12 mouse cellular contexts compared by ENCODE assay signal in the genomic region with DNA sequence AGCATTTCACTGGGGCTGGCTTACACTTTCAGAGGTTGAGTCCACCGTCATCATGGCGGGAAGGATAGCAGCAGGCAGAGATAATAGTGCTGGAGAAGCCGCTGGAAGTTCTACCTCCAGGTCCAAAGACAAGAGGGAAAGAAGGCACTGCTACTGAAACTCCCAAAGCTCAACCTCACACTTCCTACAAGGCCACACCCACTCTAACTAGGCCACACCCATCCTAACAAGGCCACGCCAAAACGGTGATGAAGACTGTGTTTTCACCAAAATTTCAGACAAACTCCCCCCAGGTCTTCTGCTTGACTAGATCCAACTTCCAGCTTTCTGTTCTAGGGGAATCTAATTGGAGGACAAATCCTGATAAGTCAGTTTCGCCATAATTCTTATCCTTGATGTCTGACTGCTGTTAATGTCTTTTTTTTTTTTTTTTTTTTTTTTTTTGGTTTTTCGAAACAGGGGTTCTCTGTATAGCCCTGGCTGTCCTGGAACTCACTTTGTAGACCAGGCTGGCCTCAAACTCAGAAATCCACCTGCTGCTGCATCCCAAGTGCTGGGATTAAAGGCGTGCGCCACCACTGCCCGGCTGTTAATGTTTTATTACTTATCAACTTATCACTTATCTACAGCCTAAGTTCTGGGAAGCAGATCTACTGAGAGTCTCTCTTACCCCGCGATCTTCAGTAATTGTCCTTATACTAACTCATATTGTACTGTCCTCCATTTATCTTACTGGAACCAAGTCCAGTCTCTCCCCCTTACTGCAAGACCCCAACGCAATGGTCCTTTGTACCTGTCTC. TPM values are rescaled to one million over a fixed set of nuclear protein-coding genes. Genes with fewer than 3 reads are reported as not detected.
DNase-seq lines count a peak whose midpoint lies in the region; ATAC-seq and TF ChIP-seq lines count a peak whose summit lies in the region.
"Had no signal": no experiment of that assay in that cellular context is flagged by ENCODE, and none has a peak within 500 bp of the region (broad histone marks: within the 10 kb centered on the region; RNA-seq: fewer than 3 reads in every experiment).

No protein-coding gene starts in this region.

- no peak for ATAC-seq in CD4-positive, CD25-positive, alpha-beta regulatory T cell, adult 4 months
- no peak for ATAC-seq in kidney, embryonic 16.5 days (ENCODE audit: low FRiP score, low TSS enrichment)
- 0 out of 2 replicates have a peak, but pooled peaks have one; percentile 3 for ATAC-seq in forebrain, embryonic 15.5 days (replicated peaks)
- no peak for ATAC-seq in erythroid progenitor cell, adult 5-6 weeks (replicated peaks; ENCODE audit: low FRiP score, poor library complexity, severe bottlenecking)

- 66% methylated on average over 12 of the region's 13 CpGs for WGBS in kidney, embryonic 16.5 days
- WGBS in forebrain, embryonic 15.5 days: 78% methylated on average over 13 of the region's 13 CpGs

- intact Hi-C loops in gastrocnemius, postnatal 36 days (cut with DNase I): loop anchor here (2.0 kb wide), 1 partner anchor 250 kb away; no protein-coding TSS in a partner anchor

- no peak overlapping the region for H3K9ac ChIP-seq in kidney, embryonic 16.5 days (replicated peaks; ENCODE audit: low read length)
- no peak overlapping the region for H3K9ac ChIP-seq in forebrain, embryonic 15.5 days (replicated peaks)

- peak overlapping the region; percentile 69; the same call in 1 of the 2 replicates for H3K4me3 ChIP-seq in kidney, embryonic 16.5 days (ENCODE audit: low read length)
- peak overlapping the region; percentile 93; the same call in 1 of the 2 replicates for H3K4me3 ChIP-seq in forebrain, embryonic 15.5 days
- peak overlapping the region; percentile 86 for H3K4me3 ChIP-seq in myocyte

- H3K4me2 ChIP-seq in kidney, embryonic 16.5 days (replicated peaks; ENCODE audit: low read depth, low read length): no peak overlapping the region
- no peak overlapping the region for H3K4me2 ChIP-seq in forebrain, embryonic 15.5 days (replicated peaks)
- H3K4me2 ChIP-seq in myocyte (ENCODE audit: low read depth): no peak overlapping the region

- H3ac ChIP-seq in myocyte (ENCODE audit: control insufficient read depth, insufficient read length): no peak overlapping the region

- H3K79me2 ChIP-seq in myocyte (ENCODE audit: control insufficient read depth, insufficient read depth): peaks cover 7% of the 10 kb centered on the region

- H3K9me3 ChIP-seq in kidney, embryonic 16.5 days (ENCODE audit: low read length): no peaks in the 10 kb centered on the region
- no peaks in the 10 kb centered on the region for H3K9me3 ChIP-seq in forebrain, embryonic 15.5 days

- H3K4me1 ChIP-seq in kidney, embryonic 16.5 days (ENCODE audit: insufficient read depth, low read length): peaks cover 16% of the 10 kb centered on the region
- peaks cover 11% of the 10 kb centered on the region for H3K4me1 ChIP-seq in forebrain, embryonic 15.5 days

- H3K36me3 ChIP-seq in kidney, embryonic 16.5 days (ENCODE audit: insufficient read depth, low read length): peaks cover 21% of the 10 kb centered on the region
- peaks cover 19% of the 10 kb centered on the region for H3K36me3 ChIP-seq in forebrain, embryonic 15.5 days
- peaks cover 6% of the 10 kb centered on the region for H3K36me3 ChIP-seq in myocyte (ENCODE audit: control insufficient read depth, insufficient read depth)

- DNase-seq in CD4-positive, CD25-positive, alpha-beta regulatory T cell, adult 2 months (ENCODE audit: low read depth, low spot score): peak; percentile 38
- DNase-seq in kidney, postnatal 25 days: no peak
- DNase-seq in gastrocnemius, postnatal 36 days: no peak

- H3K27me3 ChIP-seq in kidney, embryonic 16.5 days (ENCODE audit: insufficient read depth, low read length): no peaks in the 10 kb centered on the region
- H3K27me3 ChIP-seq in forebrain, embryonic 15.5 days: no peaks in the 10 kb centered on the region
- no peaks in the 10 kb centered on the region for H3K27me3 ChIP-seq in myocyte (ENCODE audit: control insufficient read depth, insufficient read depth, insufficient read length)

- TF ChIP-seq POLR2A in myocyte (IDR thresholded peaks at IDR 0.05; ENCODE audit: insufficient read length, low read depth): no peak

- no peak overlapping the region for H3K27ac ChIP-seq in kidney, embryonic 16.5 days (ENCODE audit: low read length)
- H3K27ac ChIP-seq in forebrain, embryonic 15.5 days (replicated peaks): no peak overlapping the region

TF ChIP-seq in myocyte, 11 proteins besides CTCF, POLR2A, EP300 and RAD21:
- no peak for TF ChIP-seq MYOD1 (IDR thresholded peaks at IDR 0.05; ENCODE audit: control insufficient read depth in 1 of 3, insufficient read length in 2 of 3, low read depth in 2 of 3)
- TF ChIP-seq MAX (IDR thresholded peaks at IDR 0.05; ENCODE audit: low read depth): no peak
- no peak for TF ChIP-seq SRF (IDR thresholded peaks at IDR 0.05; ENCODE audit: control insufficient read depth, insufficient read length, low read depth)
- TF ChIP-seq MYOG (IDR thresholded peaks at IDR 0.05; ENCODE audit: control insufficient read depth in 1 of 3, insufficient read depth in 1 of 3, insufficient read length in 2 of 3, low read depth in 2 of 3): no peak
- TF ChIP-seq USF1 (IDR thresholded peaks at IDR 0.05; ENCODE audit: low read depth): no peak
- TF ChIP-seq POLR2AphosphoS2 (IDR thresholded peaks at IDR 0.05; ENCODE audit: insufficient read length, low read depth): no peak

RNA-seq across cellular contexts. Expression of a gene that starts 0.7 kb away (rescaled TPM):
- polyA plus RNA-seq in CD4-positive, CD25-positive, alpha-beta regulatory T cell, adult 4 months (2017; shearing (Covaris generic)): 10 to 100 TPM in 1 of 2 experiments, 1 to 10 TPM in 1; 4.7 to 15.8 TPM
- polyA plus RNA-seq in kidney, embryonic 16.5 days (2015; fragmentation: Nextera tagmentation; extraction: Ambion mirVana): 14.5 and 16.9 TPM in 2 replicates
- 18.3 and 19.7 TPM in 2 replicates for polyA plus RNA-seq in forebrain, embryonic 15.5 days (2015; fragmentation: Nextera tagmentation; extraction: Ambion mirVana)
- polyA plus RNA-seq in myocyte (2012; fragmentation: generic; extraction: Trizol): 23.2 TPM
- 6.1 and 15.1 TPM in 2 replicates for total RNA-seq in erythroid progenitor cell, adult 5-6 weeks (2015; ENCODE audit: low replicate concordance)
- 10.5 and 19.3 TPM in 2 replicates for total RNA-seq in erythroid progenitor cell, adult 5-6 weeks (2017; ENCODE audit: low replicate concordance)
- 1 to 10 TPM; 9.1 to 9.6 TPM for total RNA-seq in gastrocnemius, postnatal 36 days (2021)

RNA-seq across cellular contexts. Expression of a gene that starts 8.8 kb away (rescaled TPM):
- not detected for polyA plus RNA-seq in CD4-positive, CD25-positive, alpha-beta regulatory T cell, adult 4 months (2017; shearing (Covaris generic))
- not detected in 2 replicates for polyA plus RNA-seq in kidney, embryonic 16.5 days (2015; fragmentation: Nextera tagmentation; extraction: Ambion mirVana)
- 0.37 TPM in 1 of 2 replicates, not detected in the other for polyA plus RNA-seq in forebrain, embryonic 15.5 days (2015; fragmentation: Nextera tagmentation; extraction: Ambion mirVana)
- not detected for polyA plus RNA-seq in myocyte (2012; fragmentation: generic; extraction: Trizol)
- not detected in 2 replicates for total RNA-seq in erythroid progenitor cell, adult 5-6 weeks (2015; ENCODE audit: low replicate concordance)
- not detected in 2 replicates for total RNA-seq in erythroid progenitor cell, adult 5-6 weeks (2017; ENCODE audit: low replicate concordance)
- total RNA-seq in gastrocnemius, postnatal 36 days (2021): not detected
- total RNA-seq: adrenal gland, adult 2 months; layer of hippocampus, adult 2 months had no signal
- polyA plus RNA-seq: adrenal gland, adult 2 months; heart, postnatal 0 days; lung, embryonic 16.5 days had no signal

RNA-seq across cellular contexts. Expression of a gene that starts 30.5 kb away (rescaled TPM):
- polyA plus RNA-seq in CD4-positive, CD25-positive, alpha-beta regulatory T cell, adult 4 months (2017; shearing (Covaris generic)): 1 to 10 TPM; 5.8 to 6.1 TPM
- 0.91 and 1.5 TPM in 2 replicates for polyA plus RNA-seq in kidney, embryonic 16.5 days (2015; fragmentation: Nextera tagmentation; extraction: Ambion mirVana)
- 0.32 and 0.59 TPM in 2 replicates for polyA plus RNA-seq in forebrain, embryonic 15.5 days (2015; fragmentation: Nextera tagmentation; extraction: Ambion mirVana)
- not detected for polyA plus RNA-seq in myocyte (2012; fragmentation: generic; extraction: Trizol)
- total RNA-seq in erythroid progenitor cell, adult 5-6 weeks (2015; ENCODE audit: low replicate concordance): not detected in 2 replicates
- total RNA-seq in erythroid progenitor cell, adult 5-6 weeks (2017; ENCODE audit: low replicate concordance): not detected in 2 replicates
- total RNA-seq in gastrocnemius, postnatal 36 days (2021): under 1 TPM in 1 of 2 experiments, not detected in 1; 0.15 TPM
- polyA plus RNA-seq: adrenal gland, adult 2 months had no signal

RNA-seq across cellular contexts. Expression of a gene that starts 37.2 kb away (rescaled TPM):
- polyA plus RNA-seq in CD4-positive, CD25-positive, alpha-beta regulatory T cell, adult 4 months (2017; shearing (Covaris generic)): under 1 TPM; 0.24 to 0.27 TPM
- 17.8 and 18.4 TPM in 2 replicates for polyA plus RNA-seq in kidney, embryonic 16.5 days (2015; fragmentation: Nextera tagmentation; extraction: Ambion mirVana)
- polyA plus RNA-seq in forebrain, embryonic 15.5 days (2015; fragmentation: Nextera tagmentation; extraction: Ambion mirVana): 19.4 and 24.6 TPM in 2 replicates
- 1.7 TPM for polyA plus RNA-seq in myocyte (2012; fragmentation: generic; extraction: Trizol)
- total RNA-seq in erythroid progenitor cell, adult 5-6 weeks (2015; ENCODE audit: low replicate concordance): not detected in 2 replicates
- total RNA-seq in erythroid progenitor cell, adult 5-6 weeks (2017; ENCODE audit: low replicate concordance): not detected in 2 replicates
- total RNA-seq in gastrocnemius, postnatal 36 days (2021): 10 to 100 TPM; 33.8 to 36.3 TPM
